Mouse (Mus musculus) common myeloid progenitor, adult 5-6 weeks (primary cell): ENCODE measurements at regions not wholly inside any gene's neighbourhood (a gene's known extent, or its start where the extent isn't known, plus 50 kb on each side); places are given as distances from the start of the nearest gene placed in this dataset.

Experiments
- ATAC-seq: replicated peaks from 2 replicates; pipeline ENCODE4 v1.8.0; 2016; ENCODE audit warnings: low read depth, mild to moderate bottlenecking, moderate TSS enrichment, inconsistent platforms; ENCODE audit not compliant: poor library complexity, severe bottlenecking

GRCm38 (mm10) chr14:14591939-14592338, 110.1 kb upstream of the Slc4a7 start:
- no peak for ATAC-seq

DNA sequence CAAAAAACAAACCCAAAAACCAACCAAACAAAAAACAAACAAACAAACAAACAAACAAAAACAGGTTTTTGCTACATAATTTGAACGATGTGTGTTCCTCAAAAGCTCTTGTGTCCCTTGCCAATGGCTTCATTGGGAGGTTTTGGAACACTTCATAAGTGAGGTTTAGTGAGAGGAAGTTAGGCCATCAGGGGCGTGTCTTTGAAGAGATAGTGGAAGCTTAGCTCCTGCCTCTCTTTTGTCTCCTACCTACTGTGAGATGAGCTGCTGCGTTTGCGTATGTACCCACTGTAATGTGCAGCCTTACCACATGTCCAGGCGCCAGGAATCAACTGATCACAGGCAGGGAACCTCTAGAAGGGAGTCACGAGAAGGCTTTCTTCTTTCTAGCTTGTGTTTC, 107.3 kb upstream of the Slc4a7 start:
- peak; percentile 57; the same call in 1 of the 2 replicates for ATAC-seq

- ATAC-seq, result no peak
These were observed 105.8 kb upstream of the Slc4a7 start for GRCm38 (mm10) chr14:14596057-14596809.

DNA sequence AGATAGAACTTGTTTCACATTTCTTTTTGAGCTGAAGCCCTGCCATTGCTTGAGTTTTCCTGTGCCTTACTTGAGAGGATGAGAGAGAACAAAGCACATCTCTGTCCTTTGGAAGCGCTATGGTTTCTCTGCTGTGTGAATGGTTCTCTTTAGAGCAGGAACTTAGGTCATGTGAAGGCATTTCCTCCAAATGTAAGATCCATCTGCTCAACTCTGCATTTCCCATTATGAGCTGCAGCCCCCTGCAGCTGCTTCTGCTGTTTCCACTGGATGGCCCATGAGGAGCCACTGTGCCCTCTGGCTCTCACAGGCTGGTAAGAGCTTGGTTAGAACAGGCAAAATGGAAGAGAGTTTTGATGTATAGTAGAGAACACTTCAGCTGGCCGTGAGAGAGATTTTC, 102.5 kb upstream of the Slc4a7 start:
- no peak for ATAC-seq

- ATAC-seq, result peak; percentile 62
These were observed 102.1 kb upstream of the Slc4a7 start for GRCm38 (mm10) chr14:14599990-14600389.

DNA sequence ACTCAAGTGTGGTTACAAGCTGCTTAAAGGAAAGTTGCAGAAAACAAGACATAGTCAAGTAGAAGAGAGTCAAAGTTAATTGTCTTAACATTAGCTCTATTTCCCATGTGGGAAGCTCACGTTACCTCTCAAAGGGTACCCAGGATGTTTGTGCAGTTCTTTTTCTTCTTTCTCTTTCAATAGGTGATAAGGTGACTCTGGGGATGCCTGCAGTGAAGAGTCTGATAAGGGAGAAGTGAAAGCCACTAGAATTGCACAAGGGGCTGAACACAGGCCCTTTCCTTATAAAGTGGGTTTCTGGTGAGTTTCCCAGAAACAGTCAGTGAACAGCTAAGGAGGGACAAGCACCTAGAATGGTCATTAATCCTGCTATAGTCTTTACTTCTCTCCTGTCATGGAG, 98.6 kb upstream of the Slc4a7 start:
- ATAC-seq, result peak; percentile 56

GRCm38 (mm10) chr14:14607074-14607473, 95.0 kb upstream of the Slc4a7 start:
- no peak for ATAC-seq

DNA sequence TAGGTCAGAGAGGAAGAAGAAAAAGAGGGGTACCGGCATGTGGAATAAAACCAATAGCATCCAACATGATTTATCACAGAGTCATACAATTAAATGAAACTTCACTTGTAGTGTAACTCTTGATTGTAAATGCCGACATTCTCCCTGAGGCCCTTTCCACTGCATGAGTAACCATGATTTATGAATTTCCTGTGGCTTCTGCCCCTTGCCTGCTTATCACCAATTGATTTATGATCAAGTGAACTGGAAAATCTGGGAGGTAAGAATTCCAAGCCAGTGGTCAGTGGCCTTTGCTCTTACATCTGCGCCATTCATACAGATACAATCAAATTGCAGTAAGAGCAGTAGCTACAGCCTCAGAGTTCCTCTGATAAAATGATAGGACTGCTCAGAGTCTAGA, 89.8 kb upstream of the Slc4a7 start:
- no peak for ATAC-seq

GRCm38 (mm10) chr14:14620316-14620715, 81.8 kb upstream of the Slc4a7 start:
- no peak for ATAC-seq

GRCm38 (mm10) chr14:14628673-14629072, 73.4 kb upstream of the Slc4a7 start:
- ATAC-seq, result no peak

GRCm38 (mm10) chr14:14631750-14632149, 70.3 kb upstream of the Slc4a7 start:
- peak; percentile 12; the same call in 1 of the 2 replicates for ATAC-seq

- ATAC-seq, result peak; percentile 53
These were observed 69.6 kb upstream of the Slc4a7 start for GRCm38 (mm10) chr14:14632471-14632870.

DNA sequence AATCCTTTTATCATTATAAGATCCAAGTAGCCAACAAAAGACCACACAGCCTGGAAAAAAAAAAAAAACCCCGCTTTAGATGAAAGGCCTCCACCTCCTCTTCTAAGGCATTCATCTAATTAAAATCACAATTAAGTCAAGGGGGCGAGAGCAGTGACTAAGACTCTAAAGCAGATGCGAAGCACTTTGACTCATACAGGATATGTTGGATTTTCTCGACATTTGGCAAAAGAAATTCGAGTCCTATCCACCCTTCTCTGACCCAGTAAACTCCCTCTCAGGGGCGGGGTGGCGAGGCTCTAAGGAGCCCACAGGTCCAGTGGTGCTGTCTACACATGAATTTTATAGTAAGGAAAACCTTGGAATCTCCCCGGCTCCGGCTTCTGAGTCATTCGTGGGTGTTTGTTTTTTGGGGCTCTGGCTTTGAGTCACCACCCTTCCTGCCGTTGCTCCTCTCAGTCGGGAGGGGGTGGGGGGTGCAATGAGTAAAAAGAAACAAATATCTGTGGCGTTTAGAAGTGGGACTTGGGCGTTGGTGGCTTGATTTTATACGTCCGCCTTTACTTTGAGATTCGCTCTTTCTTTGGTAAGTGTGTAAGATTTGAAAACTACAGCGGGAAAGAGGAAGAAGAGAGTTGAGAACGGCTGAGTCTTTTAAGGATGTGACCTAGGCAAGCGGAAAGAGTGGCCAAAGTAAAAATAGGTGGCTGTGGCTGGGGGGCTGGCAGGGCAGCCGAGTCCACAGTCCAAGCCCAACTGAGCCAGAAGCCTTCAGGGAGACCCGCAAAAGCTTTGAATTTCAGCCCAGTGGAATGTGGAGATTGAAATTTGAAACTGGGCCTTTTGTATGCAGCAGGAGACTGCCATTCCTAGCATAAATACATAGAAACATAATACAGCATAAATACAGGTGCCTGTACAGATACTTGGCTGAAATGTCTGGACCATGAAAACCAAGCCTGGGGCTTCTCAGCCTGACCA, 68.8 kb upstream of the Slc4a7 start:
- ATAC-seq, result peak; percentile 71

DNA sequence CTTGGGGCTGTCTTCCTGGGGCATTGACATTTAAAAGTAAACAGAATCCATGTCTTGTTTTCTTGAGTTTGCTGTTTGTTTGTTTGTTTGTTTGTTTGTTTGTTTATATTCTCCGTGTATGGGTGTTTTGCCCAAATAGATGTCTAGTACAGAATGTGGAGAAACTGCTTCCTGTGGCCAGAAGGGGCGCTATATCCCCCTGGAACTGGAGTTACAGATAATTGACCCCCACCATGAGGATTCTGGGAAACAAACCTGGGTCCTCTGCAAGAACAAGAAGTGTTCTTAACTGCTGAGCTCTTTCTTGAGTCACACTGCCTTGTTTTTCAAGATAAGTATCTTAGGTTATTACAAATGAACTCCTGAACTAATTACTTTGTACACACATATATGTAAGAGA, 68.1 kb upstream of the Slc4a7 start:
- ATAC-seq, result no peak

DNA sequence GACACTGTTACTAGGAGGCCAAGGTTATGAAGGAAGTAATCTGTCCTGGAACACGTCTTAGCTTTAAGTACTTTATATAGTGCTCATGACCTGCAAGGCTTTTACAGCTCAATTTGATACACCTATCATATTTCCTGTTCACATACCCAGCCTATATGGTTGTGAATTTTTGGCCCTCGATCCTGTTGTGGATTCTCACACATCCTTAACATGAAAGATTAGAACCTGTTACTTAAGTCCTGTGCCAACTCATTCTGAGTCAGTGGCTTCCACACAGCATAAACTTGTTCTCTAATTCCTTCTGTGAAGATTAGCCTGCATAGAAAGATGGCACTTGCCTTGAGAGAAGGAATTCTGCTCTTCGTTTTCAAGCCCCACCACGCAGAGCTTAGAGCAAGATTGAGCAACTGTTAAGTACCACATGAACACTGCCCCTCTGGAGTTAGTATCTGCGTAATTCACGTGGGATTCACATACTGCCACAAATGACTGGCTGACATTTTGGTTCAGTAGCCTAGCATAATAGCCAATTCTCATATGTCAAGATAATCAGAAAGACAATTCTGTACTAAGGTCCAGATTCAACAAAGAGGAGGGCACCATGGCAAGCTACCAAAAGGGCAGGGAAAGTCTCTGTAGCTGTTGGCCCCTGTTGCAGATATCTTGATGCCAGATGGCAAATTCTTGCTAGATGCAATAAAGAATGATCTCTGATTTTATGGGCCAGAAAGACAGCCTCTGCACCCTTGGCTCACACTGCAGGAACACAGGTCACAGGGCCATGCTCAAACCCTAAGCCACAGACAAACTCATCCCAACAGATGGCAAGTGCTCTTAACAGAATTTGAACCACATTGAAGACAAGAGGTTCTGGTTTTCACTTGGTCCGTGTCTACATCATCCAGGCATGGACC, 62.7 kb upstream of the Slc4a7 start:
- no peak for ATAC-seq

DNA sequence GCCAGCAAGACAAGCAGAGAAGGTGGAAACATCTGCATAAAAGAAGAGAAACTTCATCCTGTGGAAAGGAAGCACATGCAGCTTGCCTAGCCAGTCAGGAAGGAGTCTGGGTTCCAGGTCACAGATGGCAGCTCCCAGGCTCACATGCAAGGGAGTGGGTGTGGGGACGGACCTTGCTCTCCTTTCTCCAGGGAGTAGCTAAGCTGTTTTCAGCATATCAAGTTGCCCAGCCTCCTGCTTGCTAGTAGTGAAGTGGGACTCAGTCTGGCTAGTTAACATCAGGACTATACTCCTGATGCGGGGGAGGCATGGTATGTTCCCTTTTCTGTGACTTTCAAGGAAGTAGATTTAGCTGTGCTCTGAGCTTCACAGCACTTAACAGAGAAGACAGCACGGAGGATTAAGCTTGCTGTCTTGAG, 62.0 kb upstream of the Slc4a7 start:
- ATAC-seq, result peak; percentile 62

GRCm38 (mm10) chr14:14640557-14640956, 61.5 kb upstream of the Slc4a7 start:
- peak; percentile 78 for ATAC-seq

DNA sequence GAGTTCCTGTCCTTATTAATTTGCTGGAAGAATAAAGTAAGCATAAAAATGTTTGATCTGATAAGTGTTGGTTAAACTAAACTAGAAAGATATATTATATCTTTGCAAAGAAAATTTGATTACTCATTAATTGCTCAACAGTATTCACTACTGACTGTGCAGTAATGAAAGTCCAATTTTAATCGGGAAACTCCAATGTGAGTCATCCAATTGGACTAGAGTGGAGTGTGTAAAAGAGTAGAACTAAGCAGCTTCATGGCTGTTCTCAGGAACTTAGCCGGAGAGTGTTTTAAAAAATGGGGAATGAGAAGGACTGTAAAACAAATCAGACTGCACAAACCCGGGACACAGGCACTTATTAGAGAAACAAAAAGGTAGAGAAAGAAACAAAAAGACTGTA, 58.5 kb upstream of the Slc4a7 start:
- ATAC-seq, result no peak

DNA sequence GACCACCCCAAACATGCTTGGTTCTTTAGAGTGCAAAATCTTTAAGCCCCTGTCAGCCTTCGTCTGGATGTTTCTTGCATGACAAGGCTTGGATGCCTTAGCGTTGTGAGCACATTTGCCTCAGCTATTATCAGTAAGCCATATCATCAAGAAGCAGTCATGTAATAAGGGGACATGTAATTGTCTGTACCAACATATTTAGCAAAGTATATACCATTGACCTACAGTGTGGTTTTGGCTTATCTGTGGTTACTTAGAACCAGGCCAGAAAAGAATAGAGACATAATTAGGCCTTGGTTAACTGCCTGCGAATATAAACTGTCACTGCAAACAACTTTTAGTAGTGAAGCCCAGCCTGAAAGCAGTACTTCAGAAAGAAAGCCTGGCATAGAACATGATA, 57.0 kb upstream of the Slc4a7 start:
- peak; percentile 83 for ATAC-seq
